Mouse (Mus musculus) activated CD4-positive, CD25-positive, alpha-beta regulatory T cell, adult 4 months (primary cell): ENCODE data around the gene Cnnm2. TPM values are rescaled to one million over a fixed set of nuclear protein-coding genes. Genes with fewer than 3 reads are reported as not detected.
A peak's percentile ranks its signal among the peaks of the same experiment; 100 is the strongest.

Experiments
- ATAC-seq: one replicate; pipeline ENCODE4 v1.8.0; 2017
- polyA plus RNA-seq, 2 experiments: library from polyadenylated mRNA; unstranded; fragments of 100-300 nt; shearing (Covaris generic); gene quantifications; one replicate each; pipeline ENCODE4 v1.2.1; 2017

Gene Cnnm2
- polyA plus RNA-seq, 2 experiments from 2014 or later: 0.84 to 1.2 TPM

- ATAC-seq: peak; percentile 43
Measured at GRCm38 (mm10) chr19:46929044-46929587, 167.7 kb downstream of the Cnnm2 start.

Other genes with a start within 250 kb of the Cnnm2 start
- gene Arl3, start 188.4 kb upstream of the Cnnm2 start, polyA plus RNA-seq: 10 to 100 TPM; 22.1 to 24.5 TPM
- 1 to 10 TPM; 4.3 to 6.9 TPM for gene Sfxn2, start 188.2 kb upstream of the Cnnm2 start, polyA plus RNA-seq
- gene Wbp1l, start 162.5 kb upstream of the Cnnm2 start, polyA plus RNA-seq: 10 to 100 TPM; 19.7 to 20.0 TPM
- gene Cyp17a1, start 88.4 kb upstream of the Cnnm2 start, polyA plus RNA-seq: not detected
- gene Borcs7, start 71.7 kb upstream of the Cnnm2 start, polyA plus RNA-seq: 1 to 10 TPM; 6.6 to 7.0 TPM
- gene As3mt, start 54.1 kb upstream of the Cnnm2 start, polyA plus RNA-seq: 1 to 10 TPM; 6.7 to 8.3 TPM